Mouse (Mus musculus) stomach, postnatal 0 days (tissue): Measurements from ENCODE around the gene Il27.

ENCODE experiments used
- CTCF ChIP-seq: IDR thresholded peaks from 2 replicates; pipeline ENCODE4 v1.5.1; 2016; ENCODE audit warnings: antibody characterized with exemption, low read depth, mild to moderate bottlenecking, moderate library complexity
- EP300 ChIP-seq: optimal IDR thresholded peaks from 2 replicates; pipeline ENCODE3; 2016; ENCODE audit warnings: antibody characterized with exemption

DNA sequence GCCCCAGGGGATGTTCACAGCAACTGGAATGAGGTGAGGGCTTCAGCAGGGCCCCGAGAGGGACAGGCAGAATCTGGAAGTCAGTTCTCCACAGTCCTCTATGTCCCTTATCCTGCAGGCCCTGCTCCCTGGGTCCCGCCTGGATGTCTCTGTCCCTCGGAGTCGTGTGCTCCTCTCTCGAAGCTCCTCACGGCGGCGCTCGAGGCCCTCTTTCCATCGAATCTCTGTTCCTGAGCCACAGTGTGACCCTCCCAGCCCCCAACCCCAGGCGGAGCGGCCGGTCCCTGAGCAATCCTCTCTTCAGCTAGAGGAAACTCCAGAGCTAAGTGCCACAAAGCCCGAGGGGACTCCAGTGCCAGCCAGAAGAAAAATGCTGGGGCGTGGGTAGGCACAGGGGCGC, 7.0 kb downstream of the Il27 start:
- TF ChIP-seq CTCF: peak; percentile 82
- no peak for TF ChIP-seq EP300
